Mouse (Mus musculus): Measurements from ENCODE around the gene Acvr1. TPM values are rescaled to one million over a fixed set of nuclear protein-coding genes. Genes with fewer than 3 reads are reported as not detected.

The Acvr1 gene
- total RNA-seq, 1 experiment from 2014 or later: not detected

DNA sequence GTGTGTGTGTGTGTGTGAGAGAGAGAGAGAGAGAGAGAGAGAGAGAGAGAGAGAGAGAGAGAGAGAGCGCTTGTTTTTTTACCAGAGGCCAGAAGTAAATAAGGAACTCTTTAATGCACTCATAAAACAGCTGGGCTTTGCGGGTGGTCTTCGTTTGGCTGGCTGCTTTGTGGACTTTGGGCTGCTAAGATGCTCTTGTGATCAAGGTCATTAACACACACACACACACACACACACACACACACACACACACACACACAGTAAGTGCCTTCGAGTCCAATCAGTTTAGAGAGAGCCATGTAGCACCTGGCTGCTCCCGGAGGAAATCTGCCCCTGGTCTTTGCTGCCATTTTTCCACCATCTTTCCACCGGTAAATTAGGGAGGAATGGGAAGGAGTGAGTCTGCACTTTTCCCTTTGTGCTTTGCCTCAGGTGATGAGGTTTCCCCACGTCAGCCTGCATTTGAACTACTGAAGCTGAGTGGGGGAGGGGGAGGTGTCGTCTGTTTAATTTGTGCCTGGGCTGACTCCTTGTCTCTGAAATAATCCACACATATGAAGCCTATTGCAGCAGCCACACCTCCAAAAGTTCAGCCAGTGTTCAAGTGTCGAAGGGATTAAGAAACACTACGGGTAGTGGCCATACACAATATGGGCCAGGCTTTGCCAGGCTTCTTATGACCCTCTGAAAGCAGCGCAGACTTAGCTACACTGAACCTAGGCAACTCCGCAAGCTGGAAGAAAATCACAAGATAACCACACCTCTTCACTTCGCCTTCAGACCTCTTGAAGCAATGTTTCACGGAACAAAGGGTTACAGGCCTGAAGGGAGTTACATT, 80.3 kb downstream of the Acvr1 start:
- no peak for ATAC-seq (ENCODE audit: extremely low read depth, insufficient number of reproducible peaks, low FRiP score, poor library complexity, severe bottlenecking)

DNA sequence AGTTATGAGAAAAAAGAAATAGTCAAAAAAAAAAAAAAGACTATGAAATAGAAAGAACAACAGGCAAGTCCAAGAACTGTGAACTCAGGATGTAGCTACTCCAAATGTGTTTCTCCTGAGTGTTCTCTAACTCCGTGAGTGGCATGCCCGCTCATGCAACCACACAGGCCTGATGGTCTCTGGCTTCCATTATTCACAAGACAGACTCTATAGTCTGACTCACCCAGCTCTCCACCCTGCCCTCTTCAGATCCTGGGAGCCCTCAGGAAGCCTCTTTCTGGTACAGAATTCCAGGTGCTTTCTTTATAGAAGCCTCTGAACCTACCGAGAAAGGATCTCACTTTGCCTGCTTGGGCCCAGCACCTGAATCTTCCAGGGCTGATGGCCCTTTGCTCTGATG, 81.3 kb downstream of the Acvr1 start:
- ATAC-seq (ENCODE audit: extremely low read depth, insufficient number of reproducible peaks, low FRiP score, poor library complexity, severe bottlenecking): no peak

DNA sequence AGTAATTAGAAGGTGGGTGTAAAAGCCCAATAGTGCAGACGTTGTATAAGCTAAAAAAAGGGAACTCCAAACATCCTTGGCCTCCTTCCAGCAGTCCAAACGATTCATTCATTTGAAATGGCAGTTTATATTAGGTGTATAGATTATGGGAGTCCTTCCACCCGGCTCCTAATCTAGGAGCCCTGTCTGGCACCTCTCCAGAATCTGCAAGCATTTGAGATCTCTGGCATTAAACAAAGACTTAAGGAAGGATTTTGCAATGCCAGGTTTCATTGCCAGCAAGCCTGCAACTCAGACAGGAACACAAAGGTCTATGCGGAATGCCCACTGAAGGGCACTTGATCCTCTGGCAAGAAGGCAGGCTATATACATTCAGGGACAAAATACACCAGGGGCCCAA, 81.8 kb downstream of the Acvr1 start:
- ATAC-seq (ENCODE audit: extremely low read depth, insufficient number of reproducible peaks, low FRiP score, poor library complexity, severe bottlenecking): no peak

DNA sequence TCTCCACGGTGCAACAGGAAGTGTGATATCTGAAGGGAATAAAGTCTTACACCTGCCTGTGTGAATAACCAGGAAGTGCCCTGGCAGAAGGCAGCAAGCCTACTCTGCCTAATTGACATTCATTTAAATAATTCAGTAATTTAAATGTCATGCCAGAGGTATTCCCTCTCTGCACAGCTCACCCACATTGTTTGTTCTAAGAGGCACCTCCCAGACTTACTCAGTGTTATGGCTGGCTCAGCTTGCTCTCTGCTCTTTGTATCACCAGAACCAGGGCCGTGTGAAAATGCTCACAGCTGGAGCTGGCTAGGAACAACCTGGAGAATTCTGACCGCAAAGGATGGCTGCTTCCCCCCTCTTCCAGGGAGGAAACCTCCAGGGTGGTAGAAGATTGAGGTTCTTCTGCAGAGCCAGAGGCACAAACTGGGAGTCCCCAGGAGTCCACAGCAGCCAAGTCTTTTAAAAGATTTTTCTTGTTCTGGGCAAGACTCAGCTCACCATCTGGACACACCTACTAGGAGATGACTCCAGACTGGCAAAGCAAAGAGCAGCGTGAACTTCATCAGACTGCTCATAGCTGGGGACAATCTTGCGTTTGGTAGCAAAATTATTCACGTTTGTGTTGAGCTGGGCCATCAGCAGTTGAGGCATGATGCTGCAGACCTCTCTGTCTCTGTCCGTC, 82.5 kb downstream of the Acvr1 start:
- no peak for ATAC-seq (ENCODE audit: extremely low read depth, insufficient number of reproducible peaks, low FRiP score, poor library complexity, severe bottlenecking)

DNA sequence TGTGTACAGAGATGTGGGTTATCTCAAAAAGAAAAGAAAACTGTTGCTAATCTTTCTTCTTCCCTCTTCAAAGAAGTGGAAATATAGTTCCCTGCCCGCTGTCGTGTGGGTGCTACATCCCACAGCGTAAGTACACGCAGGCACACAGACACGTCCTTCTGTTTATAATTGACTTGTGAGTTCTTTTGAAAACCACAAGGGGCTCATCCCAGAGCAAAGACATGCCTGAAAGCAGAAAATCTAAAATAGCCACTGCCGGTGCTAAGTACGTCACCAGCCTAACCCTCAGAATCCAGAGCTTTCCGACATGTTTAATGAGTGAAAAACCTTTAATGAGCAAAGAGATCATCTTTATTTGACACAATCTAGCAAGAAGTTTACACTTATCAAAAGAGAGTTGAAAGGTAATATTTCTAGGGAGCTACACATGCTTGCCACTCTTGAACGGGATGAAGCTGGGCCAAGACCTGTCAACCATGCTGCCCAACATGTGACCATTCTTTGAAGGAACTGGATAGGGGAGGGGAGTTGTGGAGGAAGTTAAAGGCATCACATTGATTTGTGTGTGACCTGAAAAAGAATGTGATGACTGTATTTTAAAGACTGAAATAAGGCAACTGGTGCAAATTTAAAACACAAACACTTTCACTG, 85.4 kb downstream of the Acvr1 start:
- ATAC-seq (ENCODE audit: extremely low read depth, insufficient number of reproducible peaks, low FRiP score, poor library complexity, severe bottlenecking): no peak

DNA sequence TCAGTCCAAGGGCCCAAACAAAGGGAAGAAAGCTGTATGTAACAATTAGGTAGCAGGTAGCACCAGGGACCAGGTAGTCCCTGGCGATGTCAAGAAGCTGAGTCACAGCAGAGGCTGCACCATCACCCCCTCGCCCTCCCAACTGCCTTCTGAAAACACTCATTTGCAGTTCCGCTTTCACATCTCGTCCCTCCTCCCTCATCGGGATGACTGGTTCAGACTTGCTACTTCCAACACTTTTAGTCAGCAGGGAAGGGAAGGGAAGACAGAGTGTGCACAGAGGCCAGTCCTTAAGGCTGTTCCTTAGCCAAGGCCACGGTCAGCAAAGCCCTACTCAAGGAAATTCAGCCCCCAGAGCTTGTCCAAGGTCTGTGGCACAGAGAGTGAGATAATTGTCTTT, 86.2 kb downstream of the Acvr1 start:
- ATAC-seq (ENCODE audit: extremely low read depth, insufficient number of reproducible peaks, low FRiP score, poor library complexity, severe bottlenecking): no peak

DNA sequence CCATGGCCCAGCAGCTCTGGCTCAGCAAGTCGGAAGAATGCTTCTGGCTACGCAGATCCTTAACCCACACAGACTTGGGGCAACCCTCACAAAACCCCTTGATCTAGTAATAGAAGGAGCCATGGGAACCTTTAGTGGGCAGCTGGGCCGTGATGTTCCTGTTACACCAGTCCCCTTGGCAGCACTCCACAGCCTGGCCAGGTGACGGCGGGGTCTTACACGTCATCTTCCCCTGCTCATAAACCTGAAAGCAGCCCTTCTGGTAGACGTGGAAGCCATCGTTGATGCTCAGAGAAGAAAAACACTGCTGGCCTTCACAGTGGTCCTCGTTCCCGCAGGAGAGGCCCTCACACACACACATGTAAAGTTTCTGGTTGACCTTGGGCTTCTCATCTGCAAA, 87.4 kb downstream of the Acvr1 start:
- ATAC-seq (ENCODE audit: extremely low read depth, insufficient number of reproducible peaks, low FRiP score, poor library complexity, severe bottlenecking): no peak

DNA sequence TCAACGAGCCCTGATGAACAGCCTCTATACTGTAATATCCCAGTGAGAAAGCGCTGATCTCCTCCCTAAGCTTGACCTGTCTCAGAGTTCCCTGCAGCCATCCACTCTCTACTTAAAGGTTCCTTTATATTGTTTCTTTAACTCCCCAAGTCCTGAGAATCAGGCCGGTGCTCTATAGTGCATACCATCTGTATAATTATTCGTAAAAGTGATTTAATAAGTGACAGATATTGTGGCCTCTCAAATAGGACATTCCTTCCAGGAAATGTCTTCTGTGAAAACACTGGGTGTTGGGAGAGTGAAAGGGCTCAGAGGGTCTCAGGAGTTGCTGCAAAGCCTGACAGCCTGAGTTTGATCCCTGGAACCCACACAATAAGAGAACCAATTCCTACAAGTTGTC, 88.8 kb downstream of the Acvr1 start:
- ATAC-seq (ENCODE audit: extremely low read depth, insufficient number of reproducible peaks, low FRiP score, poor library complexity, severe bottlenecking): no peak

DNA sequence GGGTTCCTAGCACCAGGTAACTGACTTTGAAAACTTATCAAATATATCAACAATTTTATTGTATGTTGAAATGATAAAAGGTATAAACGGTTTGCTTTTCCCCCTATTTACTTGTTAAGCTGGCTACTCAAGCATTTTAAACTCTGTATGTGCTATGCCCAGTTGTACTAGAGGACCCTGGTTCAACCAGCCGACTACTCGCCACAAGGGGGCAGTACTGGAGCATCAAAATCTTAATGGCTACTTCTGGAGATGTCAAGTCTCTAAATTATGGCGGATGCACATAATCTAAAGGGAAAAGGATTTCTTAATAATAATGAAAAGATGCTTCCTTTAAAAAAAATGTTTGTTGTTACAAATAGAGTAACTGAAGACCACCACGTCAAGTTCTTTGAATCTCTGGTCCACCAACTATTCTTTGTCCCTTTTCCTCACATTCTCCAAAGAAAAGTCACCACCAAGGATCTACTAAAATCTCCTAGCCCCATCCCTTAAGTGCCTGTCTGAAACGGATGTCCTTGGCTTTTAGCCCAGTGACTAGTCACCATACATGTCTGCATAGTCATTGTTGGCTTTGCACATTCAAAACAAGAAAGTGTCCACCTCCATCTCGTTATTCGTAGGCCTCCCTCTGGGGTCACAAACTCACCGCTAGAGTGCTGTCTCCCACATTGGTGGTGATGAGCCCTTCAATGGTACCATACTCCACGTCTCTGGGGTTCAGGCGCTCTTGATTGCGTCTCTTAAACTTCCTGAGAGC, 89.8 kb downstream of the Acvr1 start:
- ATAC-seq (ENCODE audit: extremely low read depth, insufficient number of reproducible peaks, low FRiP score, poor library complexity, severe bottlenecking): no peak

DNA sequence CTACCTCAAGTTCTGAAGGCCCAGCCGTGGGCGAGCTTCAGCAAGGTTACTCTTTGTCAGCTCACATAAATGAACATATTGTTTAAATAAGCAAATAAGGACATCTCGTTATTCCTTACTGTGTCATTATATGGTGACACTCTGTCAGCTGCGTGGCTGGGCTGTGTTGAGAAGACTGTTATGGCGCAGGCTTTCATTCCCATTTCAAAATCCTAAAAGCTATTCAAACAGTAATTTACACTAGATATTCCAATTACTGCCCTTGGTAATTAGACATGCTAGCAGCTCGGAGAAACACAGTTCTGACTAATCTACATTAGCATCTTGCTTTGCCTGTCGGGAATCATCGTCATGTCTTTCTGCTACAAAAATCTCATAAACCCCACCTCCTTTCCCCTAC, 91.4 kb downstream of the Acvr1 start:
- no peak for ATAC-seq (ENCODE audit: extremely low read depth, insufficient number of reproducible peaks, low FRiP score, poor library complexity, severe bottlenecking)

DNA sequence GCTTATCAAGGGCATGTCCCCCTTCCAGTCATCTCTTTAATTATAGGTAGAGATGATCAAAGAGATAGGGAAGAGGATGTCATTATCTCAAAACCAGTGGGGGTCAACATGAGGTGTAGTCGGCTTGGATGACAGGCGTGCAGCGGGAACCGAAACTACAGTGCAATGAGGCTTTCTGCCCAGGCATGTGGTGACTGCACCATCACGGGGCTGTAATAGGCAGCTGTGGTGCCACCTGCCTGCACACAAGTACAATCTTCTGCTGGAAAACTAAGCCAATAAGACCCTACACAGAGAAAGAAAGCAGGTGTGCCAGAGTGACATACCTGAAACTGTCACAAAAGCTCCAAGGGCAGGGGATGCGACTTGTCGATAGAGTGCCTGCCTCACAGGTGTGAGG, 96.7 kb downstream of the Acvr1 start:
- ATAC-seq (ENCODE audit: extremely low read depth, insufficient number of reproducible peaks, low FRiP score, poor library complexity, severe bottlenecking): no peak

DNA sequence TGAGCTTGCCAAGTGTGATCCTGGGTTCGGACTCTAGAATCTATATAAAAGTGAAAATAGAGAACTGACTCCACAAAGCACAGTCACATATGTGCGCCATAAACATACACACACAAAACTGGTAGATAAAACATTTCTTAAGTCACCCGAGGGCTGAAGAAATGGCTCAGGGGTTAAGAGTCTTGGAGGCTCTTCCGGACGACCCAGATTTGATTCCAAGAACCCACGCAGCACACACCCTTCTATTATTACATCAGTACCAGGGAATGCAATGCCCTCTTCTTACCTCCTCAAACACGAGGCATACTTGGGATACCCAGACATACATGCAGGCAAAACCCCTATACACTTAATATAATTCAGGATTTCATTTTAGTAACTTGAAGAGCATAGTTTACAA, 97.1 kb downstream of the Acvr1 start, which contains the start of gene Gm17409:
Gm17409 (plus strand) TSS at position 301 of the 400 bp plus-strand sequence.
- ATAC-seq (ENCODE audit: extremely low read depth, insufficient number of reproducible peaks, low FRiP score, poor library complexity, severe bottlenecking): no peak

DNA sequence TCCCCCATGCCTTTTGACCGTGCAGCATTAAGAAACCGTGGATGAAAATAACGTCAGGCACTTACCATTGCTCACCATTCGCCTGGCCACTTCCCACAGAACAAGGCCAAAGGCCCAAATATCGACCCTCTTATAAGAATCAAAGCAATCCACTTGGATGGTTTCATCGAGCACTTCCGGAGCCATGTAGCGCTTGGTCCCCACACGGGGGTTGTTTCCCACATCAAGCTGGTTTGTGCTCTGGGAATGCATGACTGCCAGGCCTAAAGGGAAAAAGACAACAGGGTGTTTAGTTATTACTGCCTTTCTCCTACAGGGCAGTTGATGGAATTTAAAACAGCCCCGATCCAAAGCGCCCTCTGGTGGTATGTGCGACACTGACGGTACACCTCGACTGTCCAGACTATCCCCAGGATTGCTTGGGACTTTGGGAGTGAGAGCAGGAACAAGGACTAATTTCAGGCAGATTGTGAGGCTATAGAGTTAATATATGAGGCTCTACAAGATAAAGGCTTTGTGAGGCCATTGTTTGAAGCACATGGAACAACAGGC, 108.1 kb downstream of the Acvr1 start:
- ATAC-seq (ENCODE audit: extremely low read depth, insufficient number of reproducible peaks, low FRiP score, poor library complexity, severe bottlenecking): no peak

DNA sequence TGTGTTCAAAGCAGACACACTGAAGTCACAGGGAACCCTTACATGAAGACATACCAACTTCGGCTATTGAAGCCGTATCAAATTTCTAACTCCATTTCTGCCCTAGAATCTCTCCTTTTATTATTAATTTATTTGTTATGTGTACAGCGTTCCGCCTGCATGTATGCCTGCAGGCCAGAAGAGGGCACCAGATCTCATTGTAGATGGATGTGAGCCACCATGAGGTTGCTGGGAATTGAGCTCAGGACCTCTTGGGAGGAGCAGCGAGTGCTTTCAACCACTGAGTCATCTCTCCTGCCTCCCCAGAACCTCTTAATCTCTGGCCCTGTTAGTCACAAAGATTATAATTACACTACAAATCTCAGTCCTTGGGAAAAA, 109.5 kb downstream of the Acvr1 start:
- no peak for ATAC-seq (ENCODE audit: extremely low read depth, insufficient number of reproducible peaks, low FRiP score, poor library complexity, severe bottlenecking)

DNA sequence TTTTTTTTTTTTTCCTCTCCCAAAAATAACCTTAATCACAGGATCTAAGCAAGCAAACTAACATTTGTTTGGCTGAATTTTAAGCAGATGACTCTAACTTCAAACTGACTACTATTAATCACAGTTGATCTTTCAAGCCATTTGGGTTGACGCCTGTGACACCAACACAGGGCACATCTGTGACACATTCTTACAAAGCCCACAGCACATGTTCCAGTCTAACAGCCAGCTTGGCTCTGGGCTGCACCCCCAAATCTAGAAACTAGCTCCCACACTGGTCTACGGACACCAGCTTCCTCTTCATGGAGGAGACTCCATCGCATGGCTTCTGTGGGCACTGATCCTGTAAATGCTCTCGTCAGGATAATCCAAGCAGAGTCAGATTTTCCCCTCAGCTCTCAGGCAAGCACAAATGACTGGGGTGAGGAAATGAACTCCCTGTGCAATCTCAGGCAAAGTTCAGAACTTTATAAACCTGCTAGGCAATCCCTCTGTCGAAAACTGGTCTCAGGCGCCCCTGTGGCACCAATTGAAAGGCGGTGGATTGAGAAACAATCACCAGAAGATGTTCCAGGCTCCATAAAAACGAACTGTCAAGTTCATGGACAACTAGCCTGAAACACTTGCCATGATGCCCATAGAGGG, 110.0 kb downstream of the Acvr1 start:
- no peak for ATAC-seq (ENCODE audit: extremely low read depth, insufficient number of reproducible peaks, low FRiP score, poor library complexity, severe bottlenecking)

DNA sequence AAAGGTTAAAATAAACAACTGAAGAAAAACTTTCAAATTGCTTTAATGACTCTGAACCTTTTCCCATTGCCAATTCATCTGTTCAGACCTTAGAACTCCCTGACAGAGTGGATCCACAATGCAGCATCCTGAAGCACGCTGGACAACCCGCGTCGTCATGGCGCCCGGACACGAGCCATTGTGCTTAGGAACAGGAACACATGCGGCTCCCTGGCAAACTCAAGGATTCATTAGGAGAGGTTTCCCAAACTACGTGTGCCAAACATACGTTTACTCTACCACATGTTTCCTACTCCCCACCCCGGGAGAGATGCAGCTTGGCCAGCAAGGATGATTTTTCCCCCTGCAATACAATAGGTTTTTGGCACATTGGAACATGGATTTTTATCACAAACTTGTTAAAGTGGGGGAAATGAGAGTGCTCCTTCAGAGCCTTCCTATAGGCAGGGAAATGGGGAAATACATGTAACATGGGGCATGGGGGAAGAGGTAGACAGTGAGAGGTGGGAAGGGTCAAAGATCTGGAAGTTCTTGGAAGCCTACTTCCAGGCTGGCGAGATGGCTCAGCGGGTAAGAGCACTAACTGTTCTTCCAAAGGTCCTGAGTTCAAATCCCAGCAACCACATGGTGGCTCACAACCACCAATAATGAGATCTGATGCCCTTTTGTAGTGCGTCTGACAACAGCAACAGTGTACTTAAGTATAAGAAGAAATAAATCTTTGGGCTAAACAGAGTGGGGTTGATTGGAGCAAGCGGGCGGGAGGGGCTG, 112.7 kb downstream of the Acvr1 start:
- no peak for ATAC-seq (ENCODE audit: extremely low read depth, insufficient number of reproducible peaks, low FRiP score, poor library complexity, severe bottlenecking)

DNA sequence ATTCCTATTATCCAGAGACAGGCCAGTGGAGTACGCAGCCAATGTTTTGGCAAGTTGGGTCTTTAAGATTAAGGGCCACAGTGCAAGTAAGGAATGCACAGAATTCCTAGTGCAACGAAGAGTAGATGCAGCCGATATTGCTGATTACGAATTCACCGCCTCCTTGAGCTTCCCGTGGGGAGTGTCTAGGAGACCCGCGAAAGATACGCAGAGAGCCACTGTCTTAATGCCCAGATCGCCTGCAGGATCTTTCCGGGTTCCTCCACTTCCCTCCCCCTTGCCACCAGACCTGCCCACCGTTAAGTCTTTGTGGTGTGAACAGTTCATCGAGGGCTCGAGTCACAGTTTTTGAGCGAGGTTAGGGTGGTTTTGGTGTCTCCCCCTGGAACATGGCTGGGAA, 120.0 kb downstream of the Acvr1 start:
- no peak for ATAC-seq (ENCODE audit: extremely low read depth, insufficient number of reproducible peaks, low FRiP score, poor library complexity, severe bottlenecking)

DNA sequence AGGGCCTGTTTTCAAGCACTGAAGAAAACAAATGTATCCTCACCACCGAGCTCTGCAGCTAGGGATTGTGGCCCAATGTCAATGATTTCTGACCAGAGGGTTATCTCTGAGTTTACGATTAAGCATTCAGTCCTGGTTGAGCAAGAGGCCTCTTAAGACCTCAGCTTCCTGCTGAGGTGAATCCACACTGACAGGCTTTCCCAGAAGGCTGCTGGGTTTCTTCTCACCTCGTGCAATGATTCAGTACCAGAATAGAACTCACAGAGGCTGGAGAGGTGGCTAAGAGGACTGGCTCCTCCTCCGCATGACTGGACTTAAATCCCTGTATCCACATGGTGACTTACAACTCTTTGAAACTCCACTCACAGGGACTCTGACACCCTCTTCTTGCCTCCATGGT, 123.8 kb downstream of the Acvr1 start:
- ATAC-seq (ENCODE audit: extremely low read depth, insufficient number of reproducible peaks, low FRiP score, poor library complexity, severe bottlenecking): no peak

All from neutrophil, adult 5-6 weeks (primary cell).